Mouse (Mus musculus): ENCODE results near the gene Hmga1. TPM values are rescaled to one million over a fixed set of nuclear protein-coding genes. Genes with fewer than 3 reads are reported as not detected.

Gene Hmga1
- 57.9 and 73.2 TPM in 2 replicates for polyA plus RNA-seq (2012; rRNA removed)

- Histone ChIP-seq H3K4me1 (ENCODE audit: control insufficient read depth, insufficient read depth, low read length) (no peaks in the 10 kb centered on the region), H3K4me3 (replicated peaks; ENCODE audit: extremely low read depth, low read depth, low read length) (peak within 1 kb of the TSS; percentile 69)
- peak; percentile 87; the same call in 1 of the 2 replicates for TF ChIP-seq POLR2A (IDR thresholded peaks at IDR 0.05; ENCODE audit: borderline replicate concordance, extremely low read depth, low read depth, low read length)
- no peak for TF ChIP-seq CTCF (IDR thresholded peaks at IDR 0.05; ENCODE audit: insufficient read depth, low read length)
- under 1% methylated on average over 77 of the region's 79 CpGs for WGBS
- DNase-seq = peak; percentile 84
Measured at GRCm38 (mm10) chr17:27556315-27557011, at the start of gene Hmga1. TSS of gene Hmga1 (plus strand) at chr17:27556497.

DNA sequence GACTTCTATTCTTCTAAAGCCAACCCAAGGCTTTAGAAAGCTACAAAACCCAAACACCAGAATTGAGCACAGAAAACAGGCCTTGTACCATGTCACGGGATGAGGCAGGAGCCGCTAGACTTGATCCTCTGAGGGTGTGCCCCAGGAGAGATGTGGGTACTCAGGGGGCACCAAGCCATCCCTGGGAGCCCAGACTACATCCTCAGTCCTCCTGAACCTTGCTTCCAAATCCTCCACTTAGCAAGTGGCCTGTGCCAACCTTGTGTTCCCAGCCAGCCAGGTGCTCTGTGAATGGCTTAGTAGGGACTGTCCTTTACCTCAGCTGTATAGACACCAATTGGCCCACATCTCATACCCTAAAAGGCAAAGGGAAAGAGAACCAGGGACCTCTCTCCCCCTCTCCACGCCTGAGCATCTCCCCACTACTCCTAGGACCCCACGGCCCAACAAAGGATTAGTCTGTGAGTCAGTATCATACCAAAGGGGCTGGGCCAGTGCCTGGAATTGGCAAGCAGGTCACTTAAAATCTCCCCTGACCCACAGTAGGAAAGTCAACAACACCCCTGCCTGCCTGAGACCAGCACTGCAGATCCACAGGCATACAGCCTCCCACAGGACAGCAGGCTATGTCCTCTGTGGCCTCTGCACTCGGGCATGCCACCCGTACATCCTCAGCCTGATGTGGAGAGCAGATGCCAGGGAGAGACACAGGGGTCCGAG is 49.3 kb upstream of the Hmga1 start:
- Histone ChIP-seq H3K4me3 (replicated peaks; ENCODE audit: extremely low read depth, low read depth, low read length) (no peak overlapping the region), H3K4me1 (ENCODE audit: control insufficient read depth, insufficient read depth, low read length) (no peaks in the 10 kb centered on the region)
- WGBS = 78% methylated on average over 7 of the region's 7 CpGs
- no peak for DNase-seq
- TF ChIP-seq CTCF (IDR thresholded peaks at IDR 0.05; ENCODE audit: insufficient read depth, low read length) (no peak), POLR2A (IDR thresholded peaks at IDR 0.05; ENCODE audit: borderline replicate concordance, extremely low read depth, low read depth, low read length) (no peak)

DNA sequence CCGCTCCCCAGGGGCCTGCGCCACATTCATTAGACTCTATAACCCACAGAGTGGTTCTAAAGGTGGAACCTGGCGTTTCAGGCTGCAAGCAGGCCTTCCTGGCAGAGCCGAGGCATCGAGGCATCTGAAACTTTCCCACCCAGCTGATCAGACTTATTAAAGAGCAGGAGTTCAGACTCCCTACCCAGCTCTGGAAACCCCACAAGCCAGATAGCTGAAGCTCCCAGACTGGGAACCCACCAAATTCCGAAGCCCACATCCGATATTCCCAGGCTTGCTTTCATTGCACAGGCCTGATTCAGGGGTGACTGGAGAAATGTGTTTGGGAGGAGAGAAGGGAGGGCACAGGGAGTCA is 48.7 kb upstream of the Hmga1 start:
- no peak for DNase-seq
- 88% methylated on average over 7 of the region's 7 CpGs for WGBS
- TF ChIP-seq CTCF (IDR thresholded peaks at IDR 0.05; ENCODE audit: insufficient read depth, low read length) = no peak
- no peak for TF ChIP-seq POLR2A (IDR thresholded peaks at IDR 0.05; ENCODE audit: borderline replicate concordance, extremely low read depth, low read depth, low read length)
- no peaks in the 10 kb centered on the region for H3K4me1 ChIP-seq (ENCODE audit: control insufficient read depth, insufficient read depth, low read length)
- no peak overlapping the region for H3K4me3 ChIP-seq (replicated peaks; ENCODE audit: extremely low read depth, low read depth, low read length)

DNA sequence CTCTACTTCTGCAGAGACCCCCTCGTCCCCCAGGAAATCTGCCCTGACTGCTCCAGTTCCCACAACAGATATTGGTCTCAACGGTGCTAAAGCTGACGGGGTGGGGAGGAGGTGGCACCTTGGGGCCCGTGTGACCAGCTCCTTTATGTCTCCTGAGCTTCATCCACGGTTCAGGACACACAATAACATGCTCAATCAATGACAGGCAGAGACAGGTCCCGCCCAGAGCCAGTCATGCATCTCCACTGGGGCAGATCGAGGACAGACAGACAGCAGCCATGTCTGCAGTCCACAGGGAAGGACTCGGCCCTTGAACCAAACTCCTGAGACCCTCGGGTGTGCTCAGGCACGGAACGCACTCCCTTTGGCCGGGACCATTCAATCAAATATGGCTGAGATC is 48.3 kb upstream of the Hmga1 start:
- TF ChIP-seq POLR2A (IDR thresholded peaks at IDR 0.05; ENCODE audit: borderline replicate concordance, extremely low read depth, low read depth, low read length) (no peak), CTCF (IDR thresholded peaks at IDR 0.05; ENCODE audit: insufficient read depth, low read length) (no peak)
- DNase-seq = no peak
- H3K4me3 ChIP-seq (replicated peaks; ENCODE audit: extremely low read depth, low read depth, low read length) = no peak overlapping the region
- no peaks in the 10 kb centered on the region for H3K4me1 ChIP-seq (ENCODE audit: control insufficient read depth, insufficient read depth, low read length)
- WGBS = 62% methylated on average over 12 of the region's 12 CpGs

GRCm38 (mm10) chr17:27508513-27508912 is 47.8 kb upstream of the Hmga1 start:
- no peak overlapping the region for H3K4me3 ChIP-seq (replicated peaks; ENCODE audit: extremely low read depth, low read depth, low read length)
- TF ChIP-seq CTCF (IDR thresholded peaks at IDR 0.05; ENCODE audit: insufficient read depth, low read length) (no peak), POLR2A (IDR thresholded peaks at IDR 0.05; ENCODE audit: borderline replicate concordance, extremely low read depth, low read depth, low read length) (no peak)
- DNase-seq = no peak
- 63% methylated on average over 5 of the region's 5 CpGs for WGBS
- no peaks in the 10 kb centered on the region for H3K4me1 ChIP-seq (ENCODE audit: control insufficient read depth, insufficient read depth, low read length)

DNA sequence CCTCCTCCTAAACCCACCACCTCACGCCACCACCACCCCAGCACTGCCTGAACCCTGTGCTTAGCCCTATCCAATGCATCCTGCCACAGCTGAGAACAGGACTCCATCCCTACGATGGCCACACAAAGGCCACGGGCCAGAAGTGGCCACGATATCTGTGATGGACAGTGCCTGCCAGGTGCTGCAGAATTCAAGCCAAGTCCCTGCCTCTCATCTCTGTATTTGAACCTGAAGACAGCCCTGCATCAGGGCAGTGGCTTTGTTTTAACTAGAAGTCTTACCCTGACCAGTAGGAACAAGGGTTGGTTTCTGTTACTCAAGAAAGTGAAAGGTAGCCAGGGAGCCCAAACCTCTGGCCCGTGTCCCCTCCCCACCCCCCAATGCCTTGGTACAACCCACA is 47.2 kb upstream of the Hmga1 start:
- Histone ChIP-seq H3K4me3 (replicated peaks; ENCODE audit: extremely low read depth, low read depth, low read length) (no peak overlapping the region), H3K4me1 (ENCODE audit: control insufficient read depth, insufficient read depth, low read length) (no peaks in the 10 kb centered on the region)
- no peak for TF ChIP-seq CTCF (IDR thresholded peaks at IDR 0.05; ENCODE audit: insufficient read depth, low read length)
- TF ChIP-seq POLR2A (IDR thresholded peaks at IDR 0.05; ENCODE audit: borderline replicate concordance, extremely low read depth, low read depth, low read length) = no peak
- DNase-seq = no peak
- 72% methylated on average over 5 of the region's 5 CpGs for WGBS

GRCm38 (mm10) chr17:27510258-27511124 is 45.8 kb upstream of the Hmga1 start:
- 58% methylated on average over 9 of the region's 9 CpGs for WGBS
- TF ChIP-seq POLR2A (IDR thresholded peaks at IDR 0.05; ENCODE audit: borderline replicate concordance, extremely low read depth, low read depth, low read length) (no peak), CTCF (IDR thresholded peaks at IDR 0.05; ENCODE audit: insufficient read depth, low read length) (no peak)
- no peaks in the 10 kb centered on the region for H3K4me1 ChIP-seq (ENCODE audit: control insufficient read depth, insufficient read depth, low read length)
- no peak overlapping the region for H3K4me3 ChIP-seq (replicated peaks; ENCODE audit: extremely low read depth, low read depth, low read length)
- no peak for DNase-seq

DNA sequence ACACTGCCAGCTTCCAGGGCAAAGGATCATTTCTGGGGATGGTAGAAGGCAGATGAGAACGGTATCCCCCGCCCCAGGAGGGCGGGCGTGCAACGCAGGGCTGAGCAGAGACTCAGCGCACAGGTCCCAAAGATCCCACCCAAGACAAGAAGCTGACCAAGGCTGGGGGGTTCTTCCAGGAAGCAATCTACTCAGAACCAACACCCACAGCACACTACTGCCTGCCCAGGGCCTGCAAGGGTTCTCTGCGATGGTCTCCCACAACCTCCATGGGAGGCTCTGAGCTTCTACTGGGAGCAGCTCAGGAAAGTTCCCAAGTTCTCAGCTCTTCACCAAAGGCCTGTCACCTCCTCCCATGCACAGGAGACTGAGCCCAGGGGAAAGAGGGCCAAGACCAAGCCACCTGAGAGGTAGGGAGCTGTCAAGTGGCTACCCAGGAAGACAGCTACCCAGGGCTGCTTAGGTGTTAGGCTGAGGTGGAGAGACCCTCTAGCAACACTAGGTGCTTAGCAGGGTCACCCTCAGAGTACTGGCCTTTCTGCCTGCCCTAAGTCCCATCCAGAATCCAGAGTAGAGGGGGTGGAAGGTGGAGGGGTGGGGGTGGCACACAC is 45.1 kb upstream of the Hmga1 start:
- DNase-seq = no peak
- Histone ChIP-seq H3K4me1 (ENCODE audit: control insufficient read depth, insufficient read depth, low read length) (no peaks in the 10 kb centered on the region), H3K4me3 (replicated peaks; ENCODE audit: extremely low read depth, low read depth, low read length) (no peak overlapping the region)
- WGBS = 95% methylated on average over 7 of the region's 7 CpGs
- no peak for TF ChIP-seq CTCF (IDR thresholded peaks at IDR 0.05; ENCODE audit: insufficient read depth, low read length)
- no peak for TF ChIP-seq POLR2A (IDR thresholded peaks at IDR 0.05; ENCODE audit: borderline replicate concordance, extremely low read depth, low read depth, low read length)
